Mouse (Mus musculus): Measurements from ENCODE around the gene Spen.

DNA sequence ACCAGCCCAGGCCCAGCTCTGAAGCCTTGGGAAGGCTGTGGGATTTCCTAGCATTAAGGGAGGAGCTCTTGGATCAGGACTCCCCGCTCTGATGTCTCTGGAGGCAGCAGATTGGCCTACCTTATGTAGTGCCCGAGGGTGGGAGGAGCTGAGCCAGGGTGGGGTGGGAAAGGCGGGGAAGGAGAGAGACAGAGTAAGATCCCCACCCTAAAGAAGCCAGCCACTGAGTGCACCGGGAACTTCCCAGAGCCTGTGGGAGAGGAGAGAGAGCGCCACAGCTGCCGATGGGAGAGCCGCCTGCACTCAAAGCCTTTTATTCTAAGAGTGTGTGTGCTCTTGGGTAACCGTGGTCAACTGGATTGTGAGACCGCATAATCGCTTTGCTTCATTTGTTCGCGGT is 77.3 kb downstream of the Spen start:
- no peak for TF ChIP-seq EP300 (IDR thresholded peaks at IDR 0.05; ENCODE audit: low read depth)
- no peak for TF ChIP-seq CTCF (IDR thresholded peaks at IDR 0.05; ENCODE audit: low read depth)
